Mouse (Mus musculus) stomach, embryonic 16.5 days (tissue): ENCODE results near the gene Evc. TPM values are rescaled to one million over a fixed set of nuclear protein-coding genes. Genes with fewer than 3 reads are reported as not detected.
A peak's percentile ranks its signal among the peaks of the same experiment; 100 is the strongest.

ENCODE experiments used
- ATAC-seq: fragments of 200-750 bp; cut with Nextera tagmentation; 2 replicates; pipeline ENCODE4 v1.8.0; 2017; ENCODE audit warnings: moderate number of reproducible peaks, moderate TSS enrichment; ENCODE audit not compliant: insufficient read depth, low FRiP score
- H3K27ac ChIP-seq: fragments of 300-500 bp; sonication (generic); 2 replicates; pipeline ENCODE4 v1.5.1; 2014; ENCODE audit warnings: low read length
- H3K27me3 ChIP-seq: fragments of 300-500 bp; sonication (generic); 2 replicates; pipeline ENCODE4 v1.6.1; 2014; ENCODE audit warnings: low read length, control low read depth, mixed read lengths; ENCODE audit not compliant: control insufficient read depth, insufficient read depth
- H3K36me3 ChIP-seq: fragments of 300-500 bp; sonication (generic); 2 replicates; pipeline ENCODE4 v1.6.1; 2014; ENCODE audit warnings: low read length; ENCODE audit not compliant: control insufficient read depth, insufficient read depth
- H3K4me1 ChIP-seq: fragments of 300-500 bp; sonication (generic); 2 replicates; pipeline ENCODE4 v1.6.1; 2014; ENCODE audit warnings: low read length, control low read depth, mixed read lengths; ENCODE audit not compliant: control insufficient read depth, insufficient read depth
- H3K4me2 ChIP-seq: fragments of 300-500 bp; sonication (generic); 2 replicates; pipeline ENCODE4 v1.6.1; 2014; ENCODE audit warnings: low read depth, low read length, mixed read lengths
- H3K4me3 ChIP-seq: fragments of 300-500 bp; sonication (generic); replicated peaks from 2 replicates; pipeline ENCODE4 v1.5.1; 2014; ENCODE audit warnings: mild to moderate bottlenecking, low read length
- H3K9ac ChIP-seq: fragments of 300-500 bp; sonication (generic); 2 replicates; pipeline ENCODE4 v1.6.1; 2014; ENCODE audit warnings: low read length
- H3K9me3 ChIP-seq: fragments of 300-500 bp; sonication (generic); replicated peaks from 2 replicates; pipeline ENCODE4 v1.6.1; 2016; ENCODE audit warnings: low read length, control low read depth; ENCODE audit not compliant: control insufficient read depth
- WGBS: fragments of 180-500 bp; shearing (Covaris S2); extraction: QIAGEN DNeasy Blood & Tissue Kit; methylation state at CpG from one replicate; pipeline ENCODE4 v1.1.7; 2014; 5-methylcytosine and 5-hydroxymethylcytosine counted together
- polyA plus RNA-seq: library from polyadenylated mRNA; unstranded; fragments of >200 nt; fragmentation: Nextera tagmentation; extraction: Ambion mirVana; gene quantifications from 2 replicates; pipeline ENCODE4 v1.2.1, GENCODE M21; 2015

The Evc gene
- polyA plus RNA-seq, 1 experiment from 2014 or later, result 14.8 TPM

- Histone ChIP-seq H3K9ac (no peak overlapping the region), H3K9me3 (no peaks in the 10 kb centered on the region), H3K36me3 (no peaks in the 10 kb centered on the region), H3K4me1 (peaks cover 14% of the 10 kb centered on the region), H3K4me3 (peak overlapping the region; percentile 42), H3K27me3 (peaks cover 70% of the 10 kb centered on the region), H3K27ac (no peak overlapping the region), H3K4me2 (peak overlapping the region; percentile 59)
- ATAC-seq, result no peak
- 11% methylated on average over 44 of the region's 44 CpGs for WGBS
These were observed 94.1 kb downstream of the Evc start for GRCm38 (mm10) chr5:37242360-37243168.

DNA sequence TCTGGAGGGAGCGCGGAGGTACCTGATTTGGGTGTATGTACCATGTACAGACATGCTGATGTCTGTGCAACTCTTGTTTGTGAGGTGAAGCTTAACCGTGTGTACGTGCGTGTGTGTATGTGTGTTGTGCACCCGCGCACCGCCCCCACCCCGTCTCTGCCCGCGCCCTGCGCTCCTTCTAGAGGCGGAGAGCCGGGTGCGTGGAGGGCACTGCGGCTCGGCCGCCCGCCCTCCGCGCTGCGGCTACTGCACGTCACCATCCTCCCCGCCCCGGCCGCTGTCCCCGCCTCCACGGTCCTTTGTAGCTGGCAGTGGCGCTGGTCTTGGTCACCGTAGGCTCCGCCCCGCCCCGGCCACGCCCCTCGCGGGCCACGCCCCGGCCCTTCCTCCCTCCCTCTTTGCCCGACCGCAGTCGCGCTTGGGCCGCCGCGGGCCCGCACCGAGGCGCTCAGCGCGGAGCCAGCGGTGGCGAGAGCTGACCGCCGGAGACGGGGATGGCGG lies 95.0 kb downstream of the Evc start, which contains the start of gene Crmp1:
Gene Crmp1 (plus strand): TSS at position 290 of the 501 bp plus-strand sequence.
- peak; percentile 54; the same call in 1 of the 2 replicates for ATAC-seq
- Histone ChIP-seq H3K9ac (no peak within 1 kb of the TSS), H3K4me1 (peaks cover 14% of the 10 kb centered on the region), H3K27me3 (peaks cover 69% of the 10 kb centered on the region), H3K9me3 (no peaks in the 10 kb centered on the region), H3K4me3 (peak within 1 kb of the TSS; percentile 42), H3K36me3 (no peaks in the 10 kb centered on the region), H3K27ac (no peak within 1 kb of the TSS), H3K4me2 (peak within 1 kb of the TSS; percentile 59)
- 2% methylated on average over 46 of the region's 56 CpGs for WGBS

DNA sequence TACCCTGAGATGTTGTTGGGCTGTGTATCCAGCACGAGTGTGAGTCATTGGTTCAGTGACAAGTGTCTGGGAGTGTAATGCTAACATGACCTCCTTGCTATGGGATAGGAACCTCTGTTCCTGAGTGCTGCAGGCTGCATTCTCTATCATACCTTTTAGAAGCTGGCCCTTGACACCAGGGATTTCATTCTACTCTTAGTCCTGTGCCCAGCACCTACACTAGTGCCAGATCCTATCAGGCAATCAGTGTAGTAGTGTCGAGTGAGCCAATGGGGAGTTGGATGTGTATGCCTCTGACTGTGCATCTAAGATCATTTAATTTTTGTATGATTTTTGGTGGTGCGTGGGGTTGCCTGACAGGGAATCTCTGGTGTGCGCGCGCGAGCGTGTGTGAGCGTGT lies 95.5 kb downstream of the Evc start:
- Histone ChIP-seq H3K4me2 (peak overlapping the region; percentile 59; the same call in 1 of the 2 replicates), H3K27ac (no peak overlapping the region), H3K27me3 (peaks cover 65% of the 10 kb centered on the region), H3K4me3 (no peak overlapping the region), H3K9me3 (no peaks in the 10 kb centered on the region), H3K4me1 (peaks cover 14% of the 10 kb centered on the region), H3K9ac (no peak overlapping the region), H3K36me3 (no peaks in the 10 kb centered on the region)
- no peak for ATAC-seq
- WGBS, result 15% methylated on average over 9 of the region's 9 CpGs

GRCm38 (mm10) chr5:37240550-37240949 lies 96.1 kb downstream of the Evc start:
- Histone ChIP-seq H3K4me3 (no peak overlapping the region), H3K9ac (no peak overlapping the region), H3K4me2 (no peak overlapping the region), H3K4me1 (peaks cover 14% of the 10 kb centered on the region), H3K9me3 (no peaks in the 10 kb centered on the region), H3K36me3 (no peaks in the 10 kb centered on the region), H3K27ac (no peak overlapping the region), H3K27me3 (peaks cover 59% of the 10 kb centered on the region)
- 3% methylated on average over 5 of the region's 5 CpGs for WGBS
- ATAC-seq, result no peak

Other genes with a start within 250 kb of the Evc start
- gene Crmp1, start 95.0 kb downstream of the Evc start, polyA plus RNA-seq, result 23.8 and 24.0 TPM in 2 replicates
- 12.5 and 14.2 TPM in 2 replicates for gene Evc2, start 1.6 kb upstream of the Evc start, polyA plus RNA-seq